Mouse (Mus musculus) kidney, adult 2 months (tissue): Measurements from ENCODE around the gene Prn.

Experiments used
- CTCF ChIP-seq: fragments of 200-500 bp; conservative IDR thresholded peaks from 2 replicates; pipeline ENCODE4 v1.5.1; 2011; ENCODE audit warnings: low read depth, mild to moderate bottlenecking, control low read depth, low read length, moderate library complexity, mixed read lengths; ENCODE audit not compliant: insufficient read depth, insufficient read length
- POLR2A ChIP-seq: fragments of 200-500 bp; IDR thresholded peaks from one replicate; pipeline ENCODE4 v1.6.1; 2011; ENCODE audit warnings: low read depth, low read length, control low read depth

- TF ChIP-seq CTCF (no peak), POLR2A (no peak)
These were observed 4.0 kb upstream of the Prn start for GRCm38 (mm10) chr2:131905776-131906175.
